Mouse (Mus musculus) embryo, embryonic 11 days (tissue): ENCODE measurements at regions not wholly inside any gene's neighbourhood (a gene's known extent, or its start where the extent isn't known, plus 50 kb on each side); places are given as distances from the start of the nearest gene placed in this dataset.

Experiments used
- DNase-seq: peaks from one replicate; pipeline ENCODE4 v3.0.0-alpha.2; 2015

- DNase-seq, result no peak
Measured at GRCm38 (mm10) chr17:94424811-94425210, 325.0 kb downstream of the Mettl4 start.

- DNase-seq, result no peak
Measured at GRCm38 (mm10) chr17:94382993-94383392, 366.8 kb downstream of the Mettl4 start.

- no peak for DNase-seq
Measured at GRCm38 (mm10) chr17:94335688-94336087, 414.1 kb downstream of the Mettl4 start.

DNA sequence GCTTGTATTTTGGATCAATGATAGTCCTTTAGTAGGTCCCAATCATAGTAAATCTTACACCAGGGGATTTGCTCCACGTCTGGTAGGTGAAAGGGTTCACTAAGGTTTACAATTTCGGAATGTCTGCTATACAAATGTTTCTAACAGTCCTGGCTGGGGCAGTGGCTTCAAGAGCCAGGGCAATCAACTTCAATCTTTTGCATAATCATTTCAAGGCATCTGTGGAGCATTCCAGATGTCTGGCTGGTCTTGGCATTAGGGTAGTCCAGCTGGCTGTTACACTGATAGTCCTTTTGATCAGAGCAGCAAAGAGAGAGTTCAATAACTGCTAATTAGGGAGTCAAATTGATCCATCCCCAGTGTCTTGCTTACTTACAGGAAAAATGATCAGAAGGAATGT lies 423.6 kb downstream of the Mettl4 start:
- peak; percentile 26 for DNase-seq

DNA sequence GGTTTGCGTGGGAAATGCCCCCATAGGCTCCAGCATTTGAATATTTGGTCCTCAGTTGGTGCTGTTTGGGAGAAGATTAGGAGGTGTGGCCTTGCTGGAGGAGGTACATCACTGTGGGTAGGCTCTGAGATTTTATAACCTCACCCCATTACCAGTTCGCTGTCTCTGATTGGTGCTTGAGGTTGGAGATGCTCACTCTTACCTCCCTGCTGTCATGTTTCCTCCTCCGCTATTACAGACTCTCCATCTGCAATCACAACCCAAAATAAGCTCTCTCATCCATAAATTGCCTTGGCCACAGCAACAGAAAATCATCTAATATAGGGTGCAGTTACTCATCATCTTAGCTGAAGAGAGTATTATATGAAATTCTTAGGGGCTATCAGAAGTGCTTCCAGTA lies 458.6 kb downstream of the Mettl4 start:
- no peak for DNase-seq

GRCm38 (mm10) chr17:94287612-94288159 lies 462.1 kb downstream of the Mettl4 start:
- DNase-seq, result no peak

GRCm38 (mm10) chr17:94276851-94277250 lies 473.0 kb downstream of the Mettl4 start:
- no peak for DNase-seq

GRCm38 (mm10) chr17:94269756-94270155 lies 480.1 kb downstream of the Mettl4 start:
- DNase-seq, result peak; percentile 54

DNA sequence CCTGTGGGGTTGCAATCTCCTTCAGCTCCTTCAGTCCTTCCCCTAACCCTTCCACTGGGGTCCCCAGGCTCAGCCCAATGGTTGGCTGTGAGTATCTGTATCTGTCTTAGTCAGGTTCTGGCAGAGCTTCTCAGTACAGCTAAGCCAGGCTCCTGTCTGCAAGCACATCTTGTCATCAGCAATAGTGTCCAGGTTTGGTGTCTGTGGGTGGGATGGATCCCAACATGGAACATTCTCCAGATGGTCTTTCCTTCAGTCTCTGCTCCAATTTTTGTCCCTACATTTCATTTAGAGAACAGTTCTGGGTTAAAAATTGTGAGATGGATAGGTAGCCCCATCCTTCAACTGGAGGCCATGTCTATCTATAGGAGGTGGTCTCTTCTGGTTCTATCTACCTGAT lies 494.2 kb downstream of the Mettl4 start:
- DNase-seq, result no peak

DNA sequence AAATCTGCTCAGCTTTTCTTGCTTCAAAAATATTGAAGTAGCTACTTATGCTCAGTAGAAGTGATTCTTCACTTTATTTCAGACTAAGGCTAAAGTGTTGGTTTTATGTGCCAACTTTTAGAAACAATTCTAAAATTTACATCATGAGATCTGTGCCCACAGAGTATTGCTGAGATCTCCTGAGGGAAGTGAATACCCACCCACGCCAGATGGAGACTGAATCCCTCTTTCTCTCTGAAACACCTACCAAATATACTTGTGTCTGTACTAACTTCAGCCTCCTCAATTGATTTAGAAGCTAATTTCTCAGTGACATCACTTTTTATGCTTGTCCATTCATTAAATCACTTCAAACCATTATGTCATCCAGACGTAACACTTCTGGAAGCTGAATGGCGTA lies 495.0 kb downstream of the Mettl4 start:
- no peak for DNase-seq

GRCm38 (mm10) chr17:94243821-94244220 lies 506.0 kb downstream of the Mettl4 start:
- DNase-seq, result no peak

DNA sequence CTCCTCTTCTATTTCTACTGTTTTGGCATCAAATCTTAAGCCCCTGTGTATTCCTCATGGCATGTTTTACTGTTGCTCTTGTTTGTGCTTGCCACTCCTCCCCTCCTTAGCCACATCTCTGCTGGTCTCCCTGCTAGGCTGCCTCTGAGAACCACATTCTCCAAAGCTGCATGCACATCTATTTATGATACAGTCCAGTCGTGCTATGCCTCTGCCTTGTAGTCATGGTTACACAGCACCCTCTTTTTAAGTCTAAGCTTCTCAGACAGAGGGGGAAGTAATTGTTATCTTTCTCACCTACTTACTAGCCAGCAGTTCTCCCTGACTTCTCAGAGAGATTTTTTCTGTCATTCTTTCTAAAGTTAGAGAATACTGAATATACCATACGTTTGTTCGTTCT lies 523.7 kb downstream of the Mettl4 start:
- no peak for DNase-seq
